Mouse (Mus musculus) retina, adult 2 months (tissue): ENCODE data around the gene Slc43a2.
"Not testable (repeated sequence)": the region's sequence is repeated elsewhere in the genome, so short reads cannot be mapped to it uniquely, and the experiment has no call there.

Source experiments
- DNase-seq: peaks from one replicate; pipeline ENCODE4 v3.0.0-alpha.2; 2012; ENCODE audit warnings: low read depth, low spot score

The Slc43a2 gene

GRCm38 (mm10) chr11:75550200-75550946, 18.9 kb downstream of the Slc43a2 start:
- DNase-seq, result no peak

GRCm38 (mm10) chr11:75551321-75551720, 19.8 kb downstream of the Slc43a2 start:
- no peak for DNase-seq

GRCm38 (mm10) chr11:75551961-75552441, 20.5 kb downstream of the Slc43a2 start:
- no peak for DNase-seq

GRCm38 (mm10) chr11:75552906-75553482, 21.5 kb downstream of the Slc43a2 start:
- DNase-seq, result no peak

GRCm38 (mm10) chr11:75556006-75556405, 24.5 kb downstream of the Slc43a2 start:
- DNase-seq, result not testable (repeated sequence)

DNA sequence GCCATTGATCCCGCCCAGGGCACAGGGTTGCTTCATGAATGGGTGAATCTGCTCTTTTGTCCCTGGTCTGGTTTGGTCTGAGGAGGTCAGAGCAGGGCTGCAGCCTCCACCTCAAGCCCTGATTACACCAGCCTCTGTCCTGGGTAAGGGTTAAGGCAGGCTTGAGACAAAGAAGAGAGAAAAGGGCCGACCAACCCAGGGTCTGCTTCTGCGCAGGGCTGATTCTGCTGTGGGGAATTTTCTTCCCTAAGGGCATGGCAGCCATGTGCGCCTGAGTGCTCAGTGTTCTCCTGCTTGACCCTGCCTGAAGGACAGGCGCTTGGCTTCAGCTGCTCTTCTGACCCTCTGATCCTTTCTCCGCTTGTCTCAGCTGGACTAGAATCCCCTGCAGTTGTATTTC, 25.6 kb downstream of the Slc43a2 start:
- no peak for DNase-seq

GRCm38 (mm10) chr11:75558101-75558500, 26.6 kb downstream of the Slc43a2 start:
- no peak for DNase-seq

- DNase-seq, result no peak
Observed at GRCm38 (mm10) chr11:75559870-75560504, 28.5 kb downstream of the Slc43a2 start.

DNA sequence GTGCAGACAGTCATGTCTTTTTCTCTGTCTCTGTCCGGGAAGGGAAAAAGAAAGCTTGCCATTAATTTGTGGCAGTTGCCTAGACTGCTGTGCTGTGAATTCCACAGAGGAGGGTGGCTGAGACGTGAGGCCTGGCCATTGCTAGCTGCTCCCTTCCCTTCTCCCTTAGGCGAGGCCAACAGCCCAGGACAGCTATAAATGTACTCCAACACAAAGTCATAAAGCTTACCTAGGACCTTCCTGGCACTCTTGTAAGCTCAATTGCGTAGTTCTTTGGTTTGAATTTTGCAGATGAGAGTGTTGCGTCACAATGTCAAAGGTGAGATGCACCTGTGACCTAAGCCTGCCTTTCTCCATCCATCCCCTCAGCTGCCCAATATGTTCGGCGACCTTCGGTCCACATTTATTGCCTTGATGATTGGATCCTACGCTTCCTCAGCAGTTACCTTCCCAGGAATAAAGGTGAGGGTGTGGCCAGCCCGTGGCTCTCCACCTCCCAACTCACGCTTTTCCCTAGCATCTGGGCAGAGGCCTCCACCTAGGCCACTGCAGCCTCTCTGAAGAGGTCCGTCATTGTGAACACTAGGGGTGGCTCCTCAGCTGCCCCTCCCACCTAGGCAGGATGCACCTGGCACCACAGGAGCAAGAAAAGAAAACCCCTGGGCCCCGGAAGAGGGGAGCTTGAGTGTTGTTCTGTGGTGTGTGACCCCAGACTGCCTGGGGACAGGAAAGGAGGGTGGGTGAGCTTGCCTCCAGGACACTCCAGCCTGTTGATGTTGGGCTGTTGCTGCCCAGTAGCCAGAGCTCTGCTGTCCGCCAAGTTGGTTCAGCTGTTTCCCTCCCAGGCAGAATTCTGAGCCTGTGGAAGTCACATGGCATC, 29.3 kb downstream of the Slc43a2 start:
- no peak for DNase-seq

GRCm38 (mm10) chr11:75561410-75561791, 29.9 kb downstream of the Slc43a2 start:
- DNase-seq, result no peak

DNA sequence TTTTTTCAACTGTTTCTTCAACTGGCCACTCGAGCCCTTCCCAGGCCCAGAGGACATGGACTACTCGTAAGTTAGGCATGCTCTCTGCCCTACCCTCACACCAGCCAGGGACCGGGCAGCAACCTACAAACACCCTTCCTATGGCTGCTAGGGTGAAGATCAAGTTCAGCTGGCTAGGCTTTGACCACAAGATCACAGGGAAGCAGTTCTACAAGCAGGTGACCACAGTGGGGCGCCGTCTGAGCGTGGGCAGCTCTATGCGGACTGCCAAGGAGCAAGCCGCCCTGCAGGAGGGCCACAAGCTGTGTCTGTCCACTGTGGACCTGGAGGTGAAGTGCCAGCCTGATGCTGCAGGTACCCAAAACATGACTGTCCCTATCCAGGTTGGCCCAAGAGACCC, 31.3 kb downstream of the Slc43a2 start:
- DNase-seq, result no peak

GRCm38 (mm10) chr11:75563851-75564548, 32.5 kb downstream of the Slc43a2 start:
- DNase-seq, result no peak

DNA sequence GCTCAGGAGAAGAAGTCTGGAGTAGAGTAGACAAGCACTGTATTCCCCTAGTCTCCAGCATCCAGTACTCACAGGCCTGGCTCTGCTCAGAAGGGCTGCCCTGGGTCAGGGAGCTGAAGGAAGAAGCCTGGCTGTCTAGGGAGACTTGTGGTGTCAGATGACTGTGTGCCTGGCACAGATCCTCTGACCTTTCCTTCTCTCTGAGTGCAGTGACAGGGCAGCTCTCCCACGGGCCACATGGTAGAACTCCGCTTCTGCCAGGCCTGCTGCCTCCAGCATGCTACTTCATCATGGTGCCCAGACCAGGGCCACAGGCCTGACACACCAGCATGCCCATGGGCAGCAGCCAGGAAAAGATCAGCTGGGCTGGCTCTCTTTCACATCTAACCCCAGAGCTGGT, 34.4 kb downstream of the Slc43a2 start:
- DNase-seq, result no peak

DNA sequence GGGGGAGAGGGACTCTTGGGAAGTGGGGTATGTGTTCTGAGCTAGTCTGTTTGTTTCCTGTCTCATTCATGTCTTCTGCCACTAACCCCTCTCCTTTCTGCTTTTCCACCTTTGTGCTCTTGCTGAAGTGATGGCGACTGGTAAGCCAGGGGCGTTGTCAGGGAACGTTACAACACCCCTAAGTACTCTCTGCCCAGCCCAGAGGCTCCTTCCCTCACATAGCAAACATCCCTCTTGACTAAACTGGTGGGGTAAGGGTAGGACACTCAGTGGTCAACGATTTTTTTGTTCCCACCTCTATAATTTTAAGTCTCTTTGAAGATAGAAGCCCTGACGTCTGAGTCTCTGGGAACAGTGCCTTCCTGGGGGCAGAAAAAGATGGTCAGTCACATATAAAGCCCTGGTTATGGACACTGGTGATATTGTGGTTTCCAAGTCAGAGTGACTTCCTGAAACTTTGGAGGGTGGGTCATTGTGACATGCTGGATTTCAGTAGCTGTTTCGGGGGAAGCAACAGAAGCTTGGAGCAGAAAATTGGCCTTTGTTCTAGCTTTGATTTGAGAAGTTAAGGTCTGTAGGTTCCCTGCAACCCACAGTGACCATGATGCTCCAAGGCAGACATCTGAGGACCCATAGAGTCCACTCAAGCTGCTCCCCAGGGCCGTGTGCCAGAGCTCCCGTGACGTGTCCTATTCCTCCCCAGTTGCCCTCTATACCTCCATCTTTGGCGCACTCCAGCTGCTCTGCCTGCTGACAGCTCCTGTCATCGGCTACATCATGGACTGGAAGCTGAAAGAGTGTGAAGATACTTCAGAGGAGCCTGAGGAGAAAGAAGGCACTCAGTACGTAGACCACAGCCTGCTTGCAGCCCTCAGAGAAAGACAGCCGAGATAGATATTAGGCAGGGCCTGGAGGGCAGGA, 35.0 kb downstream of the Slc43a2 start:
- DNase-seq, result no peak

DNA sequence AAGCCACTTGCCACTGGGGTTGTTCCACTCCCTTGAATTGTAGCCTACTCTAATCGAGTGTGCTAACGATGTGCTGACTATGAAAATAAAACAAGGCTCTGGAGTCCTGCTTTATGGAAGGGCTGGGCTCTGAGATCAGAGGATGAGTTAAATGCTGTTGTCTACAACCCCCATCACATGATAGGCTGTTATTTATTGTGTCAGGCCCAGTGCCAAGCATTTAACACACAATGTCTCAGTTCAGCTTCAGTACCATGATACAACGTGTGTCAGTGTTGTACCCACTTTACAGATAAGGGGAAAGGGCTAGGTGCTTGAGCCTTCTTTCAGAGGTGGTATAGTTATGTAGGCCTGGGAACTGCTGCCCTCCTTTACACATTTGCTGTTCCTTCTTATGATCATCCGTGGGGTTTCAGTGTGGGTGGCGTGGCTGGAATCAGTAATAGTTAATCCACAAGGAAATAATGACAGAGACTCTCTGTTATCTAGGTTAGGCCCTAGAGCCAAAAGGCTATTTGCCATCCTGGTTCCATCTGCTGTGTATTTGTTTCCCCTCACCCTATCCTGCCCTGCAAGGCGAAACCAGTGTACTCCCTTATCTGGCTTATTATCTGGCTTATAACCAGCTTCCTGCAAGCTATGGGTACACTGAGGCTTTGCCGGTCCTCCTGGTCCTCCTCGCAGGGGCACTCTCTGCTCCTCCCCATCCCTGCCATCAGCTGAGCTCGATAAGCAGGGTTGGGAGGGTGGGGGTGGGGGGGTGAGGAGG, 36.0 kb downstream of the Slc43a2 start:
- DNase-seq, result no peak

DNA sequence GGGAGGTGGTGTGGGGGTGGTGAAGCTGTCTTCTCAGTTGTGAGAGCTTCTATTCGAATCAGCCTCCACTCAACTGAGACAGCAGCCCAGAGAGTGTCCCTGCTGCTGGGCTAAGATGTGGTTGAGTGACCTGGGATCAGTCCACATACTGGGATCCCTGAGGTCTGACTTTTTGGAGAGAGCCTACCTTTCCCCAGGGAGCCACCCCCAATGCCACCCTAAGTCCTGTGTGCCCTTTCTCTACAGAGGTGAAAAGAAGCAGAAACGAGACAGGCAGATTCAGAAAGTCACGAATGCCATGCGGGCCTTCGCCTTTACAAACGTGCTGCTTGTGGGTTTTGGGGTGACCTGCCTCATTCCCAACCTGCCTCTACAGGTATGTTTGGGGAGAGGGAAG, 36.6 kb downstream of the Slc43a2 start:
- DNase-seq, result no peak

GRCm38 (mm10) chr11:75568962-75569361, 37.5 kb downstream of the Slc43a2 start:
- DNase-seq, result no peak

DNA sequence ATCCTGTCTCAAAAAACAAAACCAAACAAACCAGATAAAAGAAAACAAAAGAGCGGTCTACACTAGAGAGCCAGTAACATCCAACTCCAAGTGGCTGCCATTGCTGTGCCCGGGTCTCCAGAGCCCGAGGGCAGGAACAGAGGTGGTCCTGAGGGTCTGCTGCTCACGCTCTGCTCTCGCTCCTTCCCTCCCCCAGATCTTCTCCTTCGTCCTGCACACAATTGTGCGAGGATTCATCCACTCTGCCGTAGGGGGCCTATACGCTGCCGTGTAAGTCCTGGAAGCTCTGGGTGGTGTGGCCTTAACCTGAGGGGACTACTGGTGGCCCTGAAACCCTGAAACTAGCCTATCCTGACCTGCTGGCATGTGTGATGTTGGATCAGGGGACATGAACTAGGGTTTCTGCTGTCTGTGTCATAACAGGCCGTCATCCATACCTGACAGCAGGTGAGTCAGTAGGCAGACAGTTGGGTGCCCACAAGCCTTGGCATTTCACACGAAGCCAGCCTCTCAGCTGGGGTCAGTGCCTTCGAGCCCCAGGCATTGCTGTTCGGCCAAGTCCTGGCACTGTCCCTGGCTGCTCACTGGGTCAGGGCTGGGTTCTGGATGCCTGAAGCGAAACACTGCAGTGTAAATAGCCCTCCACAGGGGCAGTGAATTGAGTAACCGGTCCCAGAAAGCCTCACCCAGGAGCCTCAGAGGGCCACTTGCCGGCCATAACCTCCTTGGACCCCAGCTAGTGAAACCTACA, 39.1 kb downstream of the Slc43a2 start:
- no peak for DNase-seq
